Mouse (Mus musculus) heart, postnatal 4 days (tissue): ENCODE measurements at regions not wholly inside any gene's neighbourhood (a gene's known extent, or its start where the extent isn't known, plus 50 kb on each side); places are given as distances from the start of the nearest gene placed in this dataset.
"Not testable (repeated sequence)": the region's sequence is repeated elsewhere in the genome, so short reads cannot be mapped to it uniquely, and the experiment has no call there.

Experiments
- DNase-seq: peaks from one replicate; pipeline ENCODE4 v3.0.0; 2021

- DNase-seq, result peak; percentile 71
These were observed 174.2 kb upstream of the Olfr1324 start for GRCm38 (mm10) chrX:50602461-50602875.

DNA sequence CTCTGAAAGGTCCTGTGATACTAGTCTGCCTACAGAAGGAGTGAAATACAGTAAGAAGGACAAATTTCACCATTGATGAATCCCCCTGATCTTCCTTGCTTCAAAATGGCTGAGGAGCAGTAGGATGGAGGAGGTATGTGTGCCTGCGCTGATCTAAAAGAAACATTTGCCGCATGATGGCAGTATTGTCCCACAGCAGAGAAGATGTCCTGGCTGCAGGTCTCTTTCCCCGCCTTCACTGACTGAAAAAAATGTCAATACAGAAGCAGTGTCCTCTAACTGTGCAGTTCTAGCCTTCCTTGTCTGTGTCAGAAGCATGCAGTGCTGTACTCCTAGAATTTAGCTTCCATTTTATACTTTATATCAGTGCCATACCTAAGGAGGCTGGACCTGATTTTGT lies 172.0 kb upstream of the Olfr1324 start:
- DNase-seq, result peak; percentile 91

GRCm38 (mm10) chrX:50599780-50600179 lies 171.5 kb upstream of the Olfr1324 start:
- DNase-seq, result peak; percentile 85

- DNase-seq, result peak; percentile 61
These were observed 169.3 kb upstream of the Olfr1324 start for GRCm38 (mm10) chrX:50597626-50598025.

- DNase-seq, result peak; percentile 81
These were observed 168.8 kb upstream of the Olfr1324 start for GRCm38 (mm10) chrX:50597105-50597504.

DNA sequence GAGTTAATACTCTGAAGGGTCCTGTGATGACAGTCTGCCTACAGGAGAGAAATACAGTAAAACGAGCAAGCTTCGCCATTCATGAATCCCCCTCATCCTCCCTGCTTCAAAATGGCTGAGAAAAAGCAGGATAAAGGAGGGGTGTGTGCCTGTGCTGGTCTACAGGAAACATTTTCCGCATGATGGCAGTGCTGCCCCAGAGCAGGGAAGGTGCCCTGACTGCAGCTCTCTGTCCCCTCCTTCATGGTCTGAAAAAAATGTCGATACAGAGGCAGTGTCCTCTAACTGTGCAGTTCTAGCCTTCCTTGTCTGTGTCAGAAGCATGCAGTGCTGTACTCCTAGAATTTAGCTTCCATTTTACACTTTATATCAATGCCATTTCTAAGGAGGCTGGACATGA lies 166.7 kb upstream of the Olfr1324 start:
- DNase-seq, result peak; percentile 73

GRCm38 (mm10) chrX:50591477-50591876 lies 163.2 kb upstream of the Olfr1324 start:
- peak; percentile 72 for DNase-seq

DNA sequence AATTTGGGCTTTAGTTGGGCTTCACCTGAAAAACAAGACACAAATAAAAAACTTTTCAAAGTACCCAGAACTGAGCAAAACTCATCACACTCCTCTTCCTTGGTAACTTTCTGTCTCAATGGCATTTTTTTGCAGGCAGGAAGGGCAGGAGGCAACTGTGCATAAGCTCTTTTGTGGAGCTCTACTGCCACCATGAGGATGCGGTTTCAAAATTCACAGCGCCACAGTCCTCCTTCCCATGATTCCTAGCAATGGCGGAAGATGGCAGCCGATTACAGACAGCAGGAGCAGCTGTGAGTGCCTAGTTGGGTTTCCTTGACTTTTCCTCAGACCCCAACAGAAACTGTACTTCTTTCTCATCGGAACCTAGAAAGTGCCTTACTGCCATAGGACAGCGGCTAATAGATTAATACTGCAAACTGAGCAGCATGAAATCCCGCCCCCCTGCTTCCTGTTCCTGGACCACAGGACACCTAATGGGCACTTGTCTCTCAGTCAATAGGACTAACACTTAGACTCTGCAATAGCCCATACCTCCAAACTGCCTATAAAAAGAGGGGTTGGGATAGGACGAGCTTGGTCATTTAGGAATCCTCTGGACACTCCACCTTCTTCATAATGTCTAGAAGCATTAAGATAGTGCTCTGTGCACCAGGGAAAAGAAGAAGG lies 162.5 kb upstream of the Olfr1324 start:
- DNase-seq, result peak; percentile 82

- DNase-seq, result no peak
These were observed 160.6 kb upstream of the Olfr1324 start for GRCm38 (mm10) chrX:50588892-50589291.

DNA sequence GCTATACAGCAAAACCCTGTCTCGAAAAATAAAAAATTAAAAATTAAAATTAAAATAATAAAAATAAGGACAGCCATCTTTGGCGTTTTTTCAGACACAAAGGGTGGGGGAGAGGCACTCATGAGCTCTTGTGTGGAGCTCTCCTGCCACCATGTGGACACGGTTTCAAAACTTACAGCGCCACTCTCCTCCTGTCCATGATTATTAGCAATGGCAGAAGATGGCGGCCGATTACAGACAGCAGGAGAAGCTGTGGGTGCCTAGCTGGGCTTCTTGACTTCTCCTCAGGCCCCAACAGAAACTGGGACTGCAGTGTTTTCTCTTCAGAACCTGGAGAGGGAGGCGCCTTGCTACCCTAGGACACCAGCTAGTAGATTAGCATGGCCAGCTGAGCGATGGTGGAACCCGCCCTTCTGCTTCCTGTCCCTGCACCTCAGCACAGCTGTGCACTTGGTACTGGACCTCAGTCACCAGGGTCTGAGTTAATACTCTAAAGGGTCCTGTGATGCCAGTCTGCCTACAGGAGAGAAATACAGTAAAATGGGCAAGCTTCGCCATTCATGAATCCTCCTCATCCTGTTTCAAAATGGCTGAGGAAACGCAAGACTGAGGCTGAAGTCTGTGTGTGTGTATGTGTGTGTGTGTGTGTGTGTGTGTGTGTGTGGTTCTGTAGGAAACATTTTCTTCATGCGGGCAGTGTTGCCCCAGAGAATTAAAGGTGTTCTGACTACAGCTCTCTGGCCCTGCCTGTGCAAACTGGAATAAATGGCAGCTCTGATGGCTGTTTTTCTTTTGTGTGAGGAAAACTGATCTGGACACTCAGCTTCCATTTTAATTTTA lies 155.7 kb upstream of the Olfr1324 start:
- peak; percentile 80 for DNase-seq

GRCm38 (mm10) chrX:50580200-50580599 lies 151.9 kb upstream of the Olfr1324 start:
- peak; percentile 82 for DNase-seq

DNA sequence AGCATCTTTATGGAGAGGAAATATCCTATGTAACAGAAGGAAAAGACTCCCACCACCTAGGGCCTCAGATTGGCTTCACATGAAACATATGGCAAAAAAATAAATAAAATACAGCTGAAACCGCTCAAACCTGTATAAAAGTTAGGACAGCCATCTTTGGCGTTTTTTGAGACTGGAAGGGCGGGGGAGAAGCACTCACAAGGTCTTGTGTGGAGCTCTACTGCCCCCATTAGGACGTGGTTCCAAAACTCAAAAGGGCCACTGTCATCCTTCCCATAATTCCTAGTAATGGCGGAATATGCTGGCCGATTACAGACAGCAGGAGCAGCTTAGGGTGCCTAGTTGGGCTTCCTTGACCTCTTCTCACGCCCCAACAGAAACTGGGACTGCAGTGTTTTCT lies 148.5 kb upstream of the Olfr1324 start:
- peak; percentile 90 for DNase-seq

GRCm38 (mm10) chrX:50572191-50573095 lies 144.1 kb upstream of the Olfr1324 start:
- DNase-seq, result peak; percentile 90

- peak; percentile 87 for DNase-seq
These were observed 140.8 kb upstream of the Olfr1324 start for GRCm38 (mm10) chrX:50569087-50569486.

- DNase-seq, result peak; percentile 92
These were observed 138.0 kb upstream of the Olfr1324 start for GRCm38 (mm10) chrX:50566345-50566744.

- not testable (repeated sequence) for DNase-seq
These were observed 136.7 kb upstream of the Olfr1324 start for GRCm38 (mm10) chrX:50565031-50565430.

DNA sequence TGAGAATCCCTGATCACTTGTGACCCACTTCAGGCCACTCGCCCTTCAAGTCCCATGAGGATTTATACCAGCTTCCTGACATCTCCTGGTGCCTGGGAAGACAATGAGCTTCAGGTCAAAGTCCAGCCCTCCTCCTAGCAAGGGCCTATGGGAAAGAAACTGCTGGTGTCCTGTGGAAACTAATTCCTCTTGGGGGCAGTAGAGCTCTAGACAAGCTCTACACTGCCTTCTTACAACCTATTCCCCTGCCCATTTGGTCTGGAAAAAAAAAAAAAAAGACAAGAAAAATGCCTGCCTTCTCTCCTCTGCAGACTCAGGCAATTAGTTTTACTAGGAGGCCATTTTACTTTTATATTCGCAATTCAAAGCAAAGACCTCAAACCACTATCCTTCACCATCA lies 132.6 kb upstream of the Olfr1324 start:
- peak; percentile 79 for DNase-seq

DNA sequence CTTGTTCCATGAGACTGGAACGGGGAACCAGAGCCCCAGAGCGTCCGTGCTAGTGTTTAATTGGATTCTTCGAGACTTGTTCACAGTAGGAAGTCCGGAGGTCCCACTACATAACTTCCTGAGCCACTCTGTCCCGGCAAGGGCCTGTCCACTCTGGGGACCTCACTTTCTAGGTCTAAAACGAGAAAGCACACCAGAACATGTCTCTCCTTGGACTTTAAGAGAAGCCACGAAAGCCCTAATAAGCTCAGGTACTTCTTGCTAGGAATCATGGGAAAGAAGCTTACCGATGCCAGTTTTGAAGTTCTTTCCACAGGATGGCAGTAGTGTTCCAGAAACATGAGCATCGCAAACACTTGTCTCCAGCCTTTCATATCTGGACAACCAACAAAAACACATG lies 122.0 kb upstream of the Olfr1324 start:
- DNase-seq, result peak; percentile 64

DNA sequence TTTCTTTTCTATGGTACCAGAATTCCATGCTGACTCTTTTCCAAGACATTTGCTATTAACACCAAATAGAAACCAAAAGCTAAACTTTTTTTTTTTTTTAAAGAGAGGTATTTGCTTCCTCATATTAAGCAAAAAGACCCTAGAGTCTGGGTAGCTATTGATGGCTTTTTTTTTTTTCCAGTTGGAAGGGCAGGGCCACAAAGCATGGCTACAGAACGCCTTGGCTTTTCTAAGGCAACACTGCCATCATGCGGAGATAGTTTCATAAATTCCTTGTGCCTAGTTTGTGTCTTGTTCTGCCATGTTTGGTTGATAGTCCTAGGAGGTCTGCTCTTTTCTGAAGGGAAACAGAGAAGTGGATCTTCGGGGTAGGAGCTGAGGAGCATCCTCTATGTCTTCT lies 121.4 kb upstream of the Olfr1324 start:
- peak; percentile 89 for DNase-seq

DNA sequence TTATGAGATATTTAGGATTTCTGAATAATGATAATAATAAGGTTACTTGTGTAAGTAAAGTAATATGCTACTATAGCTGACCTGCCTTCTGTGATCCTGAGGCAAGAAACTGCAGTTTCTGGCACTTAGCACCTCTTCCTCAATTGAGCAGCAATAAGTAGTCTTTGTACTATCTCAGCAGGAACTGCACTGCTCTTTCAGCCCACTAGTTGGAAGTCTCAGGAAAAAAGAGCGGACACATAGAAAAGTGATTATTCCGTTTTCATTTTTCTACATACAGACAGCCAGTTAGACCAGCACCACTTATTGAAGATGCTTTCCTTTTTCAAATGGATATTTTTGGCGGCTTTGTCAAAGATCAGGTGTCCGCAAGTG lies 109.5 kb upstream of the Olfr1324 start:
- not testable (repeated sequence) for DNase-seq

DNA sequence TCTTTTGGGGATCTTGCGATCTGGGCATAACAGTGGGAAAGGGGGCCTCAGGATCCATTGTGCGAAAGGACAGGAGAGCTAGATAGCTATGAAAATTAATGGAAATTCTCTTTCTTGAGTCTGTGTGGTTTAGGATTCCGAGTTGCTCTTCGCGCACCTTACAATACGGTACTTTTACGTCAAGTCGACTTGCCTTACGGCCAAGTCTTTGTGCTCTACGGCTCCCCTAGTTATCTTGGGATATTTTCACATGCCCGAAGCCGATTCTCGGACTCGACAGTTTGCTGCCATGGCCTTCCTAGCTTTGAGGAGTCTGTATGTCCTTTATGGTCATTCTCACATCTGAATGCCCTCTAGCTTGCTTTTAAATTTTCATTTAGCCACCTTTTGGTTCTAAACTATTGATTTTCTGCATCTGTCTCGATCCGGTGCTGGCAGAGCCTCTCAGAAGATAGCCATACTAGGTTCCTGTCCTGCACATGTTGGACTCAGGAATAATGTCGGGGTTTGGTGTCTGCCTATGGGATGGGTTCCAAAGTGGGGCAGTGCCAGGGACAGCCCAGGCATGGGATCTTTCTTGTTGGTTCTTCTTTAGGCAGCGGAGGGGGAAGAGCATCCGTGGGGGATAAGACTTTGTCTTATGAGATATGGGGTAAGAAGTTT lies 109.0 kb upstream of the Olfr1324 start:
- peak; percentile 29 for DNase-seq

GRCm38 (mm10) chrX:50504047-50504446 lies 75.7 kb upstream of the Olfr1324 start:
- DNase-seq, result no peak
